Mouse (Mus musculus) G1E-ER4 (cell line): Measurements from ENCODE around the gene Gm10300. TPM values are rescaled to one million over a fixed set of nuclear protein-coding genes. Genes with fewer than 3 reads are reported as not detected.
A peak's percentile ranks its signal among the peaks of the same experiment; 100 is the strongest.

Experiments
- GATA1 ChIP-seq: IDR thresholded peaks from one replicate; pipeline ENCODE4 v1.8.0; 2012; ENCODE audit warnings: low read length, inconsistent platforms
- polyA plus RNA-seq: library from polyadenylated mRNA; stranded (reverse); fragments of >175 nt; gene quantifications from 2 replicates; pipeline ENCODE4 v1.2.3, GENCODE M21; 2012

Gene Gm10300
- polyA plus RNA-seq, 1 experiment: 0.23 TPM

- no peak for TF ChIP-seq GATA1
Measured at GRCm38 (mm10) chr4:132067112-132067937, 7.2 kb upstream of the Gm10300 start.

- no peak for TF ChIP-seq GATA1
Measured at GRCm38 (mm10) chr4:132067938-132068235, 6.6 kb upstream of the Gm10300 start.

DNA sequence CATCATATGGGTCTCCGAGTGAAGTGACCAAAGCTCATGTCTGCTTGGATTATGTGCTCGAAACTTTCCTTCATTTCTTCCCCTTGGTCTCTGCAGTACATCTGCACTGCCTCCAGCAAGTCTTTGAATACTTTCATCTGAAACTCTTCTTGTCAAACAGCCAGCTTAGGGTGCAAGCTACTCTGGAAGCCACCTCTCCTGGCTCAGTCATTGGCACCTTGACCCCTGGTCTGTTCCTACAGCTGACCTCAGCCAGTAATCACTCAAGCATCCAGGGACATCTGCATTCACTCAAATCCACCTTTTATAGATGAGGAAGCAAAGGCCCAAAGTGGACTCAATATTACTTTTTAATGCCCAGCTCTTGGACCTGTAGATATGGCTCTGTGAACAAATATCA, 2.8 kb upstream of the Gm10300 start:
- TF ChIP-seq GATA1: no peak

- TF ChIP-seq GATA1: no peak
Measured at GRCm38 (mm10) chr4:132072156-132072555, 2.3 kb upstream of the Gm10300 start.

DNA sequence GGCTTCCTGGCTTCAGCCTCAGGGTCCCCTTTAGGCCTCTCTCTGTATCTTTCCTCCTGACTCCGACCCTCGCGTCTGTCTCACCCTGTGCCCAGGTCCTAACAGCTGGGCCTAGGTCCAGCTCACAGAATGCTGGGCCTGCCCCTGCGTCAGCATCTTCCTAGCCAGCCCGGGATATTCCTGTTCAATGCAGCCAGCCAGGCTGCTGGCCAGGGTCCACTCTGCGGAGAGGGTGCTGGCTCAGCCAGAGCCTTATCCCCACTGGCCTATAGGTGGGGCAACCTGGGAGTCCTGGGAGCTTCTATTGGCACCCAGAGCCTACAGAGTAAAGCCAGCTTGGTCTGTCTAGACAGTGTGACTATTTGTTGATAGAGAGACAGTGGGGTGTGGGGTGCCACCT, 1.6 kb upstream of the Gm10300 start:
- no peak for TF ChIP-seq GATA1

- TF ChIP-seq GATA1: no peak
Measured at GRCm38 (mm10) chr4:132074933-132075769, 654 bp downstream of the Gm10300 start, which contains the start of gene Epb41. Epb41 (minus strand) TSS chr4:132075321.

GRCm38 (mm10) chr4:132075796-132076195, 1.3 kb downstream of the Gm10300 start:
- no peak for TF ChIP-seq GATA1

DNA sequence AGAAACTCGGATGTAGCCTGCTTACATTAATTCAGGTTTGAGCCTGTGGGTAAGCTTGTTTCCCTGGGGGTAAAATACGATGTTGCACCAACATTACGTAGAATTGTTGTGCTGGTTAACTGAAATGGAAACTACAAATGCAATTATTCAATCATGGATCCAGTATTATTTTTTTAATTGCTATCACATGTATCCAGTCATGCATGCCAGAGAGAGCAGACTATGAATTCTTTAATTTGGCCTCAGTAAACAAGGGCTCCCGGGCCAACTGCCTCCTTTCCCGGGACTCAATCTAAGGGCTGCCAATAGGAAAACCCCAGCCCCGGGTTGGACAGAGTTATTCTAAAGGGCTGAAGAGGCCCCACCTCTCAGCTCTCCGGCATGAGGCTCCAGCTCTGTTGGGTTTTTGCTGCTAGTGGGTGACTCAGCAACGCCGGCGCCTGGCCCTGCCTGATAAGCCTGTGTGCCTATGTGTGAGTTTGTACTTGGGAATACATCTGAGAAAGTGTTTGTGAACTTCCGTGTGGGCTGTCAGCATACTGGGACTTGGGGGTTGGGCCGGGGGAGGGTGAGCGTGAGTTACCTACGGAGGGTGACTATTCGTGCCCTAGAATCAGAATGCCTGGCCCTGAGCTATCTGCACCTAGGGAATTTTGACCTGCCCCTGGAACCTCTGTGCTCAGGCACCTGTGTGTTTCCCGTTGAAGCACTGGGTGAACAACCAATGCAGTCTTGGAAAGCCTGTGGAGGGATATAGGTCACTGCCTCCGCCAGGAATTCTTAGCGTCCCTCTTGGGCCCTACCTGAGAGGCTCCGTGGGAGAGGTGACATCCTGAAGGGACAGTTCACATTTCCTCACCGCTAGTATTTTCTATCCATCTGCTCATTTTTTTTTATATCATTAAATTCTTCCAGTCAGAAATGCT, 2.2 kb downstream of the Gm10300 start:
- peak; percentile 3 for TF ChIP-seq GATA1

GRCm38 (mm10) chr4:132077445-132077844, 2.9 kb downstream of the Gm10300 start:
- TF ChIP-seq GATA1: peak; percentile 72

DNA sequence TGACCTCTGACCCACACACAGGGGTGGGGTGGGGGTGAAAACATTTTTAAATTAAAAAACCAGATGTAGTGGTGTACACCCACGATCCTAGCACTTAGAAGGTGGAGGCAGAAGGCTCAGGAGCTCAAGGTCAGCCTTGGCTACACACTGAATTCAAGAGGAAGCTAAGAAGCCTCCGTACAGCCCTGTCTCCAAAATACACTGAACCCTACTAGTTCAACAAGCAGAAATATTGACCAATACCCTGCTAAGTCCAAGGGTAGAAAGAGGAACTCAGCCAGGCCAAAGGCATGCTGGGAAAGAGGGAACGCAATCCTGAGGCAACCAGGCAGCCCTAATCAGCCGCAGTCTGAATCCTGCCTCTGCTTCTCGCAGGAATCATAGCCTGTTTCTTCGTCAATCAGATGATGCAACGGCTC, 3.8 kb downstream of the Gm10300 start:
- no peak for TF ChIP-seq GATA1

DNA sequence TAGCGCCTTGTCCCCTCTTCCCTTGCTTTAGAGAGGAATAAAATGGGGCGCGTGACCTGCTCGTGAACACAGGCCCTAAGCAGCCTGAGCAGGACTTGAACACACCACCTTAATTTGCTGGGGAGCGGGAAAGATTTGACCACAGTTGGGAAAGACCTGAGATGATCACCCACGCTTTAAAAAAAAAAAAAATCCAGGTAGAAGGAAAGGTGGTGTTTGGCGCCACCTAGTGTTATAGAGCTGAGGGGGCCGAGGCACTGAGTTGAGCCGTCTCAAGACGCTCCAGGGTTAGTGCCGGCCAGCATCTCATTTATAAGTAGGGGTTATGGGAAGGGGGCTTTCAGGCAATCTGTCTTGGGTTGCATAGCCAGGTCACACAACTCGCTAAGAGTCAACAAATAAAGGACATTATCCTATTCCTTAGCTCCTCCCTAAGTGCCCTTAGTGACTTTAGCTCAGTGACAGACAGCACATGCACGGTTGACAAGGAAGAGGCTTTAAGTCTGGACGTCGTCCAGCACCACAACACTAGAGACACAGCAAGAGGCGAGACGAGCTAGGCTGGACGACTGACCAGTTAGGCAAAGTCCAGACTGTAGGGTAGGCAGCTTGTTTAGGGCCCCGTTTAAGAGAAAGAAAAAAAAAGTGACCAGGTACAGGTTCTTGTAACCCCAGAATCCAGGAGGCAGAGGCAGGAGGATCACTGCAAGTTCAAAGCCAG, 5.2 kb downstream of the Gm10300 start:
- no peak for TF ChIP-seq GATA1

GRCm38 (mm10) chr4:132080492-132080983, 6.0 kb downstream of the Gm10300 start:
- no peak for TF ChIP-seq GATA1

DNA sequence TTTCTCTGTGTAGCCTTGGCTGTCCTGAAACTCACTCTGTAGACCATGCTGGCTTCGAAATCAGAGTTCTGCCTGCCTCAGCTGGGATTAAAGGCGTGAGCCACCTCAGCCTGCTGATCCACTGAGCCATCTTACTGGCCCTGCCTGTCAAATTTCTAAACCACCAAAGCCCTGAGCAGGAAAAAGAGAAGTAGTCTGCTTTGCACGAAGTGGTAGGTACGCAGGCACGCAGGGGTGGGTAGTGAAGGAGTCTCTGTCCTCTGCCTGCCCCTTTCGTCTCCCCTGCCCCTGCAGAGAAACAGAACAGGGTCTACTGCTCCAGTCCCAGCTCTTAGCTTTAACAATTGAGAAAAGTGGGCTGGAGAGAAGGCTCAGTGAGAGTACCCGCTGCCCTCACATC, 10.6 kb downstream of the Gm10300 start:
- no peak for TF ChIP-seq GATA1

DNA sequence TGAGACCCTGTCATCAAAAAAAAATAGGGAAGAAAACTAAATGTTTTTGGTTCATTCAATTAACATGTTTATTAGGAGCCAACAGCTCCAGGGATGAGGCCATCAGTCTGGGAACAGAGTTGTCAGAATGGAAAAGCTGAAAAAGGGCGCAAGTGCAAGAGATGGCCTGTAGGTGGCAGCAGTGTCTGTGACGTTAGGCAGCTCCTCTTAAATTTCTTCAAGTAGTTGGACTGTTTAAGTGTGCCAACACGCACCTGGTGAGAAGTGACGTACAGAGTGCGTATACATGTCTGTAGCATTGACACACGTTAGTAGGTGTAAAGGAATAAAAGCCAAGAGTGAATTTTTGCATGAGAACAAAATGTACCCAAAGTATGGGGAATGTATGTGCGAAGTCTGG, 14.4 kb downstream of the Gm10300 start:
- no peak for TF ChIP-seq GATA1

GRCm38 (mm10) chr4:132093136-132093535, 18.6 kb downstream of the Gm10300 start:
- TF ChIP-seq GATA1: no peak

- TF ChIP-seq GATA1: no peak
Measured at GRCm38 (mm10) chr4:132093928-132094327, 19.4 kb downstream of the Gm10300 start.
